Mouse (Mus musculus) granulocyte monocyte progenitor cell, adult 5-6 weeks (primary cell): ENCODE measurements around the gene Dagla. TPM values are rescaled to one million over a fixed set of nuclear protein-coding genes. Genes with fewer than 3 reads are reported as not detected.
A peak's percentile ranks its signal among the peaks of the same experiment; 100 is the strongest.

Source experiments
- ATAC-seq: replicated peaks from 2 replicates; pipeline ENCODE4 v1.8.0; 2016; ENCODE audit warnings: mild to moderate bottlenecking, moderate TSS enrichment, inconsistent platforms; ENCODE audit not compliant: poor library complexity, severe bottlenecking
- total RNA-seq, 2 experiments: library from RNA; stranded (forward) in 1 of 2; stranded (reverse) in 1 of 2; fragments of 200-712, 200-1000 nt in 1 of 2; fragments of >200 nt in 1 of 2; fragmentation: Nextera tagmentation in 1 of 2; gene quantifications; 2 replicates each; pipeline ENCODE4 v1.2.3; 2014 to 2017

Gene Dagla
- total RNA-seq, 2 experiments from 2014 or later: 0.26 TPM; not detected in 1

- no peak for ATAC-seq
Measured at GRCm38 (mm10) chr19:10242916-10243315, 61.8 kb downstream of the Dagla start.

- peak; percentile 86 for ATAC-seq
Measured at GRCm38 (mm10) chr19:10240654-10241305, 63.9 kb downstream of the Dagla start, which contains the start of gene Myrf. Gene Myrf, minus strand, starts transcription at chr19:10240748.

DNA sequence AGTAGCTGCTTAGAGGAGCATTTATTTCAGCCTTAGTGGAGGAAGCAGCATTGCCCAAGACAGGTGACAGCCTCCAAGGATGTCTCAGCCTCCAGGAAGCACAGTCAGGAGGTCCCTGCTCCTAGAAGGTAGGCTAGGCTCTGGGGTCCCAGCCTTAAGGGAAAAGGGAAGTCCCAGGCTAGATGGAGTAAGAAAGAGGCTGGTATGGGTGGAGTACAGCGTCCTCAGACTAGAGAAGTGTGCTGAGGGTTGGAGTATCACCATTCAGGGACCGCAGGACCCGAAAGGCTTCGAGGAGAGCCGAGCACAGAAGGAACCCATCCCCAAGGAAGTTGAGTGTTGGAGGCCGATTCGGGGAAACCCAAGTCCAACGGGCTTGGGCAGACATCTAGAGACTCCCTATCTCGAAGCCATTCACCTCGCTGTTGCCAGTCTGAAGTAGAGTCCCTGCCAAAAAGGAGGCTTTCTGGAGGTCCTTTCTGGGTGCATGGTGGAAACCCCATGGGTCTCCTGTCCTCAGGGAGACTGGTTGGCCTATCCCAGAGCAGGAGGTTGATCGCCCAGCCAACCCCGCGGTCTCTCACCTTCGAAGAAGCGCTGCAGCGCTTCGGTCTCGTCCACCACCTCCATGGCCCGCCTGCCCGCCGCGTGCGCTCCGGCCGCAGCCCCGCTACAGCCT lies 64.6 kb downstream of the Dagla start:
- ATAC-seq: peak; percentile 69

DNA sequence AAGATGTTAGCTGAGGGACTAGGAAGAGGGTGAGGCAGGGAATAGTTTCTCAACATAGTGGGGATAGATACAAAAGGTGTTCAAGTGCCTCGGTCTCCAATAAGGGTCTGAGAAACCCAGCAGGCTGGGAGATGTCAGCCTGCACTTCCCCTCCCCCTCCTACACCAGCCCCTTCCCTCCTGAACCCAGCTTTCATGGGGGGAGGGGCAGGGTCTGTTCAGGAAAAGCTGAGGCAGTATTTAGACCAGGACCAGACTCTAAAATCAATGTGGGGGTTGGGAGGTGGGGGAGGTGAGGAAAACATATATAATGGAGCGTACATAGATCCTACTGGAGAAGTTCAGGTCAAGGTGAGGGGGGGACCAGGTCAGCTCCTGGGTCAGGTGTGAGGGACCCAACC lies 65.3 kb downstream of the Dagla start:
- ATAC-seq: no peak

DNA sequence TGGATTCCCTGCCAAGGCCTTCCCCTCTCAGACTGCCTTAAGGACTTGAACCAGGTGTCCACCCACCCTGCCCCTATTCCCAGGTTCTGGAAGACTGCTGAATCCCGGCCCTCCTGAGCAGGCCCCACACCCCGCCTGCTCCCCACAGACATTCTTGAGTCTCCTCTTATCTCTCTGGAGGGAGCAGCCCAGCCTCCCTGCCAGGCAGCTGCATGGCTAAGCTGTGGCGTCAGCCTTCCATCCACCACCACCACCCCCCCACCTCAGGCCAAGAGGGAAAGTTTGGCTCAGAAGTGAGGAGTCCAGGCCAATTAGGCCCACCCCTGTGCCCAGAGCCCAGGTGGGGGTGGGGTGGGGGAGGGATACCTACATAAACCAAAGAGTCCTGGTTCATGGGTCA lies 66.2 kb downstream of the Dagla start:
- ATAC-seq: no peak

DNA sequence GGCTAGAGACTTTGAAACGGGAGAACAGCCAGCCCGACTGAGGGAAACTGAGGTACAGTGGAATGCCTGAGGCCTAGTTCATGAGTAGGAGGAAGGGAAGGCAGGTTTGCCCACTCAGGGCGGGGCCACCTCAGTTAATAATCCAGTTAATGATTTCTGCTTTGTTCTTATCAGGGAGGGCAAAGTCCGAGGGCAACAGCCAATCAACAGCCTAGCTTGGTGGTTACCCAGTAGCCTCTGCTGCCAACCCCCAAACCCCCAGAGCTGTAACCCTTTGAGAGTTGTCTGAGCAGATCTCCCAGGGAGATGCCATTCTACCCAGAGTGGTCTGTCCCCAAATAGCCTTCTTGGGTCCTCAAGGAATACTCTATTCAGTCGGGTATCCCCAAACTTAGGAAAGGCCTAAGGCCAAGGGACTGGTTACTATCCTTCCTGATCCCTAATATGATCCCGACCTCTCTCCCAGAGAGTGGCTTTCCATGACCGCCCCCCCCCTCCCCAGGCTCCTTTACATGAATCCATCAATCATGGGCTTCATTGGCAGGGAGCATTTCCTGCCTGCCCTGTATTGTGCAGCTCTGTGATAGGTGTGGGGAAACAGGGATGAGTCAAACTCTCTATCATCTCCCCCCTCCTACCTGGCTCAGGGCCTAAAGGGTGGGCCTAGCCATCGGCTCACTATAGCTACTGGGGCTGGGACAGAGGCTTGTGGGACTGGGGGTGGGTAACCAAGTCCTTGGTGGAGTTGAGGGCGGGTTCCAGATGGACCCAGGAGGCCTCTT lies 68.7 kb downstream of the Dagla start:
- ATAC-seq: no peak

- no peak for ATAC-seq
Measured at GRCm38 (mm10) chr19:10232327-10233017, 72.2 kb downstream of the Dagla start.

DNA sequence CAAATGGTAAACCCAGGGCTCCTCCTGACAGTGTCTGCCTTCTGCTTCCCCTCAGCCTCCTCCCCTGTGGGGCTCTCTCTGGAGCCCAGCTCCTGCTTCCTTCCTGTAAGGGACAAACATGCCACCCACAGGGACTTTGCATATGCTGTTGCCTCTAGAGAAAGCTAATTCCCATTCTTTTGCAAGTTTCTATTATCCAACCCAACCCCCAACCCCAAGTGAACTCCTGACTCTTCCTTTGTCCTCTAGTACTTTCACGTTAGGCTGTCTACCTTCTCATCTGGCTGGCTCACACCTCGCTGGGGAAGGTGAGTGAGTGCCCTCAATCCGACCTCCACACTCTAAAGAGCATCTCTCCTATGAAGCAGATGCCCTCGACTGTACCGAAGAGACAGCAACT lies 72.8 kb downstream of the Dagla start:
- ATAC-seq: no peak

DNA sequence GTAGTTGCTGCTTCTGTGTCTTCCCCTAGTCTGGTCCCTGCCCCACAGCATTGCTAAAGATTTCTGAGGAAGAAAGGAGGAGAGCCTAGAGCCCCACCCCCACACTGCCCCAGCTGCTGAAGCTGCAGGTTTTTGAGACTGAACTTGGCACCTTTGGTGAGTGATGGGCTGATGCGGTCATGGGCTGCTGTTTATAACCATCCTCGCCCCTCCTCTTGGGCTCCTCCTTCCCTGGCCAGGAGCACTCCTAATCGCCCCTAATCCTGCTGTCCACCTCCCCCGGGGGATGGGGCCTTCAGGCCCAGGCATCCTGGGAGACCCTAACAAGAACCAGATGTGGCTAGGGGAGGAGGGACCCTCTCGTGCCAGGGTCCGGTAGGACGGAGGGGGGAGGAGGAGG lies 73.7 kb downstream of the Dagla start:
- no peak for ATAC-seq

- no peak for ATAC-seq
Measured at GRCm38 (mm10) chr19:10225767-10226166, 78.9 kb downstream of the Dagla start.

- no peak for ATAC-seq
Measured at GRCm38 (mm10) chr19:10224637-10225453, 79.8 kb downstream of the Dagla start.

- no peak for ATAC-seq
Measured at GRCm38 (mm10) chr19:10223561-10223960, 81.1 kb downstream of the Dagla start.

GRCm38 (mm10) chr19:10222656-10223055 lies 82.0 kb downstream of the Dagla start:
- no peak for ATAC-seq

DNA sequence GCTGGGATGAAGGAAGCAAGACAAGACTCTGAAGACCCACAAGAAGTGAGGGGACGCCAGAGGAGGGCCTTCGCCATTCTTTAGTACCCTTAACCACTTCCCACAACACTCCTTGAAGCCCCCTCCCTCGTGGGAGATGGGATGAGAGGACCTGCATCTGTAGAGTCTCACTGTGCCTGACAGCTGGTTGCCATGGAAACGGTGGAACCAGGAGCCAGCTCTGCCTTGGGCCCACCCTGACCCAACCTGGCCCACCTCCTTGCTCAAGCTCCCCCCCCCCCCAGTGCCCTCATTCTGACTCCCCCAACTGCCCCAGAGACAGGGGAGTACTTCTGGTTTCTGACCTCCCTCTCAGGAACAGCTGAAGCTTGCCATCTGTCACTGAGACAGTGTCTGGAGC lies 83.1 kb downstream of the Dagla start:
- ATAC-seq: no peak

- no peak for ATAC-seq
Measured at GRCm38 (mm10) chr19:10219593-10219992, 85.1 kb downstream of the Dagla start.

DNA sequence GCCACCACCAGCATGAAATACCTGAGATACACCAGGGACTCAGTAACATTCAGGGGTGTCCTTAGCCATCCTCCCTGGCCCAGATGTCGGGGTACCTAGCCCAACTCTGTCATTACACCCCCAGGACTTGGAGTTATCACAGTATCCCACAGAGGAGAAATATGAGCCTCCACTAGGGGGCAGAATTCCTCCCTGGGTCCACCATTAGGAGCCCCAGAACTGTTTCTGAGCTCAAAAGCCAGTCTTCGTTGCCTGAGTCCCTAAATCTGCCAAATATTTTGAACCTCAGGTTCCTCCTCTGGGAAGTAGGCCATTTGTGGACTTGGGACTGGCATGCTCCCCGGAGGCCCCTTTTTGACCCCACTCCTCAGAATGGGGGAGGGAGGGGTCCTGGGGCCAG lies 85.6 kb downstream of the Dagla start:
- ATAC-seq: peak; percentile 46; the same call in 1 of the 2 replicates

DNA sequence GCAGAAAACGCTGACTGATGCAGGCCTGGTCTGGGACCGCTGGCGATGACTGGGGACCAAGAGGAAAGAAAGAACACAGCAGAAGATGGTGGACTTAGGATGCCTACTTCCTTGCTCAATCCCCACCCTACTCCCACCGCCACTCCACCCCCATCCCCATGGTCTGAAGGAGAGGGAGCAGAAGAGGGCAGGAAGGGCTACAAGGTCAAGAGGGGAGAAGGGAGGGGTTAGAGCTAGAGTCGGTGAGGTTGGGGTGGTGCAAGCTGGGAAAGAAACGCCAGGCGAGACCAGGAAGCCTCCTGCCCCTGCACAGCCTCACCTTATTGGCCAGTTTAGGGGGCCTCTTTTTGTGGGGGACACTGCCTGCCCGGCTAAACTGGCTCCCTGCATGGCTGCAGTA lies 88.6 kb downstream of the Dagla start:
- ATAC-seq: no peak

DNA sequence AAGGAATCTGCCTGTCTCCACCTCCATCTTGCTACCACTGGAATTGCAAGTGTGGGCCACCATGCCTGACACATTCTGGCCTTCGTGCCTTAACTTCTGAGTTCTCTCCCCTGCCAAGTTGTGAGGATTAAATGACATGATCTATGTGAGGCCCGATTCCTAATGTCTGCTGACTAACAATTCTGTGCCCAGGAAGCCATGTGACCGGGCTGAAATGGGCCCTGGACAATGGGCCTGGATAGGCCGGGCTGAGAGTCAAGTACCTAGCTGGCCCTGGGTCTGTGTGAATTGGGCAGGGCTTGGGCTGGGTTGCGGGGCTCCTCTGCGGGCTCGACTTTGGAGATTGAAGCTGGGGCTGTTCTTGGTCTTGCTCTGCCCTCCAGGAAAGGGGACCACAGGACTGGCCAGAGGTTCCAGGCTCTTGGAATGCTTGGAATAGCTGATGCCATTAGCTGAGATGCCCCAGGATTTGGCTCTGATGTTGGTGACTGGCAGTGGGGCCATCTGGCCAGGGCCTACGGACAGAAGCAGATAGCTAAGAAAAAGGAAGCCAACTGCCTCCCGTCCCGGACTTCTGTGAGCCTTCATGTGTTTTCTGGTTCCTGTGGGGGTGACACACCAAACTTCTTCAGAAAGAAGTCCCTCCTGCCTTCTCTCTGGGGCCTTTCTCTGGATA lies 90.7 kb downstream of the Dagla start:
- ATAC-seq: no peak

GRCm38 (mm10) chr19:10210885-10211284 lies 93.8 kb downstream of the Dagla start:
- no peak for ATAC-seq
